Mouse (Mus musculus): ENCODE results near the gene Gm28038.

The Gm28038 gene

DNA sequence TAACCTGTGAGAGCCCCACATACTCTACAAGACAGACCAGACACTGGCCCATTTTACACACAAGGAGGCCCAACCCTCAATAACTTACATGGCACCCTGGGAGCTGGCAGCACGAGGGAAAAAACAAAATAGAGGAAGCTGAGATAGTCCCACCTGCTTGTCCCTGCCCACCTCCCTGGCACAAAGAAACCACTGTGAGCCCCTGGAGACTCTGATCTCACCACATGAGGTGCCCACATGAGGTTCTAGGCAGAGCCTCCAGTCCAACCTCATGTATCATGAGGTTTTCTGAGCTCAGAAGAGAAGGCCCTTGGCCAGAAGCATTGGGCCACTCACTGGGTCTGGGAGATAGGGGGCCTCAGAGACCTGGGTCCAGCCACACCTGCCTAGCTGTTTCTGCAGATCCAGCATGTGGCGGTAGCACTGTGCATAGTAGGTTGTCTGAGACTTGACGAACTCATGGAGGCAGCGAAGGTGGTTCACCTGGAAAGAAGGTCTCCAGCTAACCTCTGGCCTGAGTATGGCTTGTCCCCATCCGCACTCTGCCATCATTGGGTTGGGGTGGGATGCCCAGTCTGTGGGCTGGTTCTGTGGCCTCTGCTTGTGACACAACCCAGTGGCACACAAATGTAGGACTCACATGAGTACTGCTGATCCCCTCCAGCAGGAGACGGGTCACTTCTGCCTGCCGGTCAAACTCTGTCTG lies 65.3 kb downstream of the Gm28038 start:
- no peak for DNase-seq (ENCODE audit: low read depth)

DNA sequence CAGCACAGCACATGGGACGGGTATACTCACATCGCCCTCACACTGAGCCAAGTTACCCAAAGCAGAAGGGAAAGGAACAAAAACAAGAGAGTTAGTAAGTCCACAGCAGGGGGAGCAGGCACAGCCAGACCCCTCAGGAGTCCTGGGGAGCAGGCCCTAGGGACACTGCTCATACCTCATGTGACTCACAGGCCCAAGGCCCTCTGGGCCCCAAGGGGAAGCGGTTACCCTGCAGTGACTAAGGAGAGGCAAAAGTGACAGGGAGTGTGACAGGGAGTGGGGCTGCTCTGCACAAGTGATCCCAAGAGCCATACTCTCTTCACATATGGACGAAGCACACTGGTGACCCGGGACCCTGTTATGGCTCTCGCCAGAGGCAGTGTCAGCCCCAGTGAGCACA lies 68.4 kb downstream of the Gm28038 start:
- DNase-seq (ENCODE audit: low read depth) = no peak

Data from NIH3T3 (cell line).